Mouse (Mus musculus): ENCODE measurements around the gene 9530003J23Rik.

DNA sequence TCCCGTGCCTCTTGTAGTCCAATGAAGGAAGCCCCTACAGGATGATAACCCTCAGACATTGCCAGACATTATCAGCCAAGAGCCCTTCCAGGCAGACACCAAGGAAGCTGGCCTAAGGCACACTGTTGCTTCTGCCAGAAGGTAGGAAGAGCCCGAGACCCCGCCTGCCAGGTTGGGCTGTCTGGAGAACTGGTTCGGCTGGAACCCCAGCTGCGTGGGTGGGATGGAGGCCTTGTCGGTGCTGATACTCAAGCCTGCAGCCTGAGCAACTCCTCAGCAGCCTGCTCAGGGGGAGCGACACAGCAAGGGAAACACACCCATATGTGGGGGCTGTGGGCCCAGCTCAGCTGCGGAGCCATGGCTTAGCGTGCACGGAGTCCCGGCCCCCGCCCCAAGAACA, 43.5 kb downstream of the 9530003J23Rik start:
- TF ChIP-seq CTCF (IDR thresholded peaks at IDR 0.05) (no peak), EP300 (IDR thresholded peaks at IDR 0.05) (no peak)

Data from lung, postnatal 0 days (tissue).